Mouse (Mus musculus) forebrain, embryonic 12.5 days (tissue): ENCODE results near the gene Car6. TPM values are rescaled to one million over a fixed set of nuclear protein-coding genes. Genes with fewer than 3 reads are reported as not detected.

ENCODE experiments used
- ATAC-seq: fragments of 200-750 bp; cut with Nextera tagmentation; 2 replicates; pipeline ENCODE4 v1.8.0; 2017; ENCODE audit warnings: moderate TSS enrichment; ENCODE audit not compliant: low FRiP score
- H3K27ac ChIP-seq: fragments of 300-500 bp; sonication (generic); 2 replicates; pipeline ENCODE4 v1.5.1; 2016; ENCODE audit warnings: mild to moderate bottlenecking
- H3K27me3 ChIP-seq: fragments of 300-500 bp; sonication (generic); 2 replicates; pipeline ENCODE4 v1.6.1; 2016; ENCODE audit warnings: mild to moderate bottlenecking
- H3K36me3 ChIP-seq: fragments of 300-500 bp; sonication (generic); replicated peaks from 2 replicates; pipeline ENCODE4 v1.6.1; 2016; ENCODE audit warnings: mild to moderate bottlenecking
- H3K4me1 ChIP-seq: fragments of 300-500 bp; sonication (generic); 2 replicates; pipeline ENCODE4 v1.6.1; 2016
- H3K4me2 ChIP-seq: fragments of 300-500 bp; sonication (generic); 2 replicates; pipeline ENCODE4 v1.6.1; 2016; ENCODE audit warnings: mild to moderate bottlenecking, moderate library complexity
- H3K4me3 ChIP-seq: fragments of 300-500 bp; sonication (generic); replicated peaks from 2 replicates; pipeline ENCODE4 v1.5.1; 2016; ENCODE audit warnings: mild to moderate bottlenecking
- H3K9ac ChIP-seq: fragments of 300-500 bp; sonication (generic); 2 replicates; pipeline ENCODE4 v1.6.1; 2016; ENCODE audit warnings: mild to moderate bottlenecking
- H3K9me3 ChIP-seq: fragments of 300-500 bp; sonication (generic); 2 replicates; pipeline ENCODE4 v1.6.1; 2016
- WGBS: fragments of 180-500 bp; shearing (Covaris S2); methylation state at CpG from one replicate; pipeline ENCODE4 v1.1.7; 2016; 5-methylcytosine and 5-hydroxymethylcytosine counted together
- polyA plus RNA-seq: library from polyadenylated mRNA; unstranded; fragments of >200 nt; fragmentation: Nextera tagmentation; extraction: Ambion mirVana; gene quantifications from 2 replicates; pipeline ENCODE4 v1.2.1, GENCODE M21; 2016

Car6 gene
- polyA plus RNA-seq, 1 experiment from 2014 or later: not detected

- Histone ChIP-seq H3K36me3 (no peaks in the 10 kb centered on the region), H3K4me1 (no peaks in the 10 kb centered on the region), H3K27me3 (no peaks in the 10 kb centered on the region), H3K9me3 (no peaks in the 10 kb centered on the region), H3K4me2 (no peak overlapping the region), H3K9ac (no peak overlapping the region), H3K27ac (no peak overlapping the region), H3K4me3 (no peak overlapping the region)
- no peak for ATAC-seq
- 92% methylated on average over 14 of the region's 14 CpGs for WGBS
Observed at GRCm38 (mm10) chr4:150174027-150174426, 27.1 kb downstream of the Car6 start.

GRCm38 (mm10) chr4:150173281-150173680, 27.9 kb downstream of the Car6 start:
- Histone ChIP-seq H3K36me3 (no peaks in the 10 kb centered on the region), H3K4me2 (no peak overlapping the region), H3K27me3 (no peaks in the 10 kb centered on the region), H3K9me3 (no peaks in the 10 kb centered on the region), H3K9ac (no peak overlapping the region), H3K27ac (no peak overlapping the region), H3K4me1 (no peaks in the 10 kb centered on the region), H3K4me3 (no peak overlapping the region)
- 67% methylated on average over 10 of the region's 10 CpGs for WGBS
- no peak for ATAC-seq

DNA sequence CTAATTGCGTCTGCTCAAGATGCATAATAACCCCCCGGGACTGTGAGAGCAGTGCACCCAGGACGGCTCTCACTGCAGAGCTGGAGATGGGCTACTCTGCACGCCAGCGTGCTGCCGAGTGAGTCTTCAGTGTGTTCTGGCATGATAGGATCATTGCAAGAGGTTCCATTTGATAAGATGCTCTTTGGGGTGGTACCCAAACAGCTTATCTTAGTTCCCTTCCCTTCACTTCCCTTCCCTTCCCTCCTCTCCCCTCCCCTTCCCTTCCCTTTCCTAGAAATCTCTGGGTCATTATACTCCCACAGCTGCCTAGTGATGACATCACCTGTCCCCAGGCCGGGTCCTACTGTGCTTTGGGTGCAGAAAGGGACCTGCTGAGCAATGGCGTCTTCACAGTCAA, 29.0 kb downstream of the Car6 start:
- 76% methylated on average over 8 of the region's 8 CpGs for WGBS
- no peaks in the 10 kb centered on the region for H3K36me3 ChIP-seq
- no peak for ATAC-seq
- H3K9ac ChIP-seq: no peak overlapping the region
- H3K9me3 ChIP-seq: no peaks in the 10 kb centered on the region
- H3K4me3 ChIP-seq: no peak overlapping the region
- H3K4me2 ChIP-seq: no peak overlapping the region
- no peak overlapping the region for H3K27ac ChIP-seq
- H3K4me1 ChIP-seq: no peaks in the 10 kb centered on the region
- H3K27me3 ChIP-seq: no peaks in the 10 kb centered on the region

- Histone ChIP-seq H3K9ac (no peak overlapping the region), H3K4me2 (no peak overlapping the region), H3K27me3 (no peaks in the 10 kb centered on the region), H3K27ac (no peak overlapping the region), H3K9me3 (no peaks in the 10 kb centered on the region; the same call in 1 of the 2 replicates), H3K36me3 (no peaks in the 10 kb centered on the region), H3K4me3 (no peak overlapping the region), H3K4me1 (no peaks in the 10 kb centered on the region)
- no peak for ATAC-seq
- WGBS: 79% methylated on average over 10 of the region's 10 CpGs
Observed at GRCm38 (mm10) chr4:150168406-150168805, 32.7 kb downstream of the Car6 start.

DNA sequence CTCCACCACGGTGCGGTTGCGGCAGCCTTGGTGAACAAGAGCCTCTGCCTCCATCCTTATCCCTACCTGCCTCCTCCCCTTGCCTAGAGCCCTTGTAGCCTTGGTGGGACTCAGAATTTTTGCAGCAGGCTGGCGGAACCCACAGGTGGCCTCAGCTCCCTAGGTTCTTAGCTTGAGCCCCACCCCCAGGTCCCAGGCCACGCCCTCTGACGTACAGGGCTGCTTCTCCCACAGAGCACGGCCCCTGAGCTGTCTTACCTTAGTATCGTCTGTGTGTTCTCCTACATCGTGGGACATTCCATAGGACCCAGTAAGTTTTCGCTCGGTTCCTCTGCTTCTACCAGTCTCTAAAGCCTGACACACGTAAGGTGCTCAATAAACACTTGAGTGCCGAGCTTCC, 36.3 kb downstream of the Car6 start:
- no peak overlapping the region for H3K4me2 ChIP-seq
- H3K4me3 ChIP-seq: no peak overlapping the region
- 37% methylated on average over 13 of the region's 13 CpGs for WGBS

DNA sequence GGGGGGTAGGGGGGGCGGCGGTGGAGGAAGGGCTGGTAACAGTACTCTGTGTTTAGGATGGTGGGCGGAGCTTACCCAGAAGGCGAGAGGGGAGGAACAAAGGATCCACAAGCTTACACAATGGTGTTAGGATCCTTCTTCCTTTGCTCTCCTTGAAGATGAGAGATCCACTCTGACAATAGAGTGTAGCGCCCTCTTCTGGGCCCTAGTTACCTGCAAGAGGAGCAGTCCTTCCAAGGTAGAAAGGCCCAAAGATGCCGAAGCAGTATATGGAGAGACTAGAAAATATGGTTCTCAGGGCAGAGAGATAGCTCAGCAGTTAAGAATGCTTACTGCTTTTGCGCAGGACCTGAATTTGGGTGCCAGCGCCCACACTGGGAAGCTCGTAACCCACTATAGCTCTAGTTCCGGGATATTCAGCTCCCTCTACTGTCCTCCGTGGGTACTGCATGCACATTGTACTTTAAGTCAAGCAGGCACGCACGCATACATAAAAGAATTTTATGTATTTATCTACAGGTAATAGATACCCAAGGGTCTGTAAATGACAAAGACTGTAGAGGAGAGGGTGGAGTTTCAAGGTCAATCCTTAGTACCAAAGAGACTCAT, 38.5 kb downstream of the Car6 start:
- Histone ChIP-seq H3K4me1 (no peaks in the 10 kb centered on the region), H3K27ac (no peak overlapping the region), H3K9me3 (peaks cover 8% of the 10 kb centered on the region; the same call in 1 of the 2 replicates), H3K4me3 (no peak overlapping the region), H3K9ac (no peak overlapping the region), H3K4me2 (no peak overlapping the region), H3K27me3 (0 out of 2 replicates have a peak, but pooled peaks cover 3% of the 10 kb centered on the region), H3K36me3 (no peaks in the 10 kb centered on the region)
- ATAC-seq: no peak
- 72% methylated on average over 13 of the region's 13 CpGs for WGBS

More for the DNA sequence above, 36.3 kb downstream of the Car6 start:
- no peak for ATAC-seq
- Histone ChIP-seq H3K27me3 (no peaks in the 10 kb centered on the region), H3K27ac (no peak overlapping the region), H3K9ac (no peak overlapping the region), H3K36me3 (no peaks in the 10 kb centered on the region), H3K4me1 (no peaks in the 10 kb centered on the region), H3K9me3 (peaks cover 8% of the 10 kb centered on the region; the same call in 1 of the 2 replicates)

GRCm38 (mm10) chr4:150159458-150159857, 41.7 kb downstream of the Car6 start:
- H3K9me3 ChIP-seq: peaks cover 8% of the 10 kb centered on the region; the same call in 1 of the 2 replicates
- 87% methylated on average over 2 of the region's 2 CpGs for WGBS
- no peak for ATAC-seq

DNA sequence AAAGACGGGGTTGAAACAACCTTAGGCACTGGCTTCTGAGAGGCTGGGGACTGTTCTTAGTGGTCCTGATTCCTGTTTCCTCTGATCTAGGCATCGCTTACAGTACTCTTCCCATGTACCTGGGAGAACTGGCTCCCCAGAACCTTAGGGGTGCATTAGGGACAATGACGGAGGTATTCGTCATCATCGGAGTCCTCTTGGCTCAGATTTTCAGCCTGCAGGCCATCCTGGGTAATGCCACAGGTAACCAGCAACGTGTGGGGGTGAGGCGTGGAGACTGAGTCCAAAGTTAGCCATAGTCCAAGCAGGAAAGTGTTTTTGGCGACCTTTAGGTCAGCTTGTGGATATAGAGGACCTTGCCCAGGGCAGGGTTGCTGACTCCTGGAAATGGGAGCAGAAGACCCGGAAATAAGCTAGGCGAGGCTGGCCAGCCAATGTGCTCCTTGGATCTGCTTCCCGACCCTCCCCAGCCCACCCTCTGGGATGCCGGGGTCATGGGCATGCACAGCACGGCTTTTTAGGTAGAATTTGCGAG, 43.7 kb downstream of the Car6 start:
- 0 out of 2 replicates have a peak, but pooled peaks cover 7% of the 10 kb centered on the region for H3K27me3 ChIP-seq
- 78% methylated on average over 14 of the region's 14 CpGs for WGBS
- H3K36me3 ChIP-seq: no peaks in the 10 kb centered on the region
- no peak overlapping the region for H3K4me3 ChIP-seq
- no peak overlapping the region for H3K4me2 ChIP-seq
- no peak overlapping the region for H3K27ac ChIP-seq
- no peak overlapping the region for H3K9ac ChIP-seq
- no peaks in the 10 kb centered on the region for H3K9me3 ChIP-seq
- ATAC-seq: no peak
- H3K4me1 ChIP-seq: no peaks in the 10 kb centered on the region

More at GRCm38 (mm10) chr4:150159458-150159857, 41.7 kb downstream of the Car6 start:
- Histone ChIP-seq H3K27ac (no peak overlapping the region), H3K4me1 (no peaks in the 10 kb centered on the region), H3K36me3 (no peaks in the 10 kb centered on the region), H3K4me3 (no peak overlapping the region), H3K27me3 (0 out of 2 replicates have a peak, but pooled peaks cover 7% of the 10 kb centered on the region), H3K4me2 (no peak overlapping the region), H3K9ac (no peak overlapping the region)

- Histone ChIP-seq H3K4me2 (no peak overlapping the region), H3K27ac (no peak overlapping the region), H3K36me3 (no peaks in the 10 kb centered on the region), H3K9ac (no peak overlapping the region), H3K4me1 (no peaks in the 10 kb centered on the region), H3K27me3 (0 out of 2 replicates have a peak, but pooled peaks cover 7% of the 10 kb centered on the region), H3K4me3 (no peak overlapping the region), H3K9me3 (no peaks in the 10 kb centered on the region)
- WGBS: 88% methylated on average over 4 of the region's 4 CpGs
- ATAC-seq: no peak
Observed at GRCm38 (mm10) chr4:150155731-150156130, 45.4 kb downstream of the Car6 start.

- H3K27ac ChIP-seq: no peak overlapping the region
- H3K9me3 ChIP-seq: no peaks in the 10 kb centered on the region
- 0 out of 2 replicates have a peak, but pooled peaks cover 7% of the 10 kb centered on the region for H3K27me3 ChIP-seq
- H3K9ac ChIP-seq: no peak overlapping the region
- H3K4me3 ChIP-seq: no peak overlapping the region
- 86% methylated on average over 4 of the region's 4 CpGs for WGBS
- no peak for ATAC-seq
- no peaks in the 10 kb centered on the region for H3K4me1 ChIP-seq
- H3K36me3 ChIP-seq: no peaks in the 10 kb centered on the region
- no peak overlapping the region for H3K4me2 ChIP-seq
Observed at GRCm38 (mm10) chr4:150155301-150155700, 45.8 kb downstream of the Car6 start.

DNA sequence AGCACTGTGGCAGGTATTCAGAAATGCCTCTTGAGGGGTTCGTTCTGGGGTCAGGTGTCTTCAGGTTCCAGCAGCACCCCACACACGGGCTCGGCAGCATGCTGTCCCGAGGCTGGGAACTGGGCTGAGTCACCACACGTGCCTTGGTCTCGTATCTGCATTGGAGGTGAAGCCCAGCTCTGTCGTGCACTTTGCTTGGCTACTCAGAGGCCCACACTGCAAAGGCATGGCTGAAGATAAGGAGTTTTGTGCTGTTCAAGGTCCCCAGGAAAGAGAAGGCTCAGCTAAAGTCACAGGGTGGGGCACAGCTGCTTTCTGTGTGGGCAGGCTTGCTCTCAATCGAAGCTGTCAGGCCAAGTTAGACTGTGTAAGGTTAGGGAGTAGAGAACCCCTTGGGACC, 48.6 kb downstream of the Car6 start:
- H3K27ac ChIP-seq: no peak overlapping the region

DNA sequence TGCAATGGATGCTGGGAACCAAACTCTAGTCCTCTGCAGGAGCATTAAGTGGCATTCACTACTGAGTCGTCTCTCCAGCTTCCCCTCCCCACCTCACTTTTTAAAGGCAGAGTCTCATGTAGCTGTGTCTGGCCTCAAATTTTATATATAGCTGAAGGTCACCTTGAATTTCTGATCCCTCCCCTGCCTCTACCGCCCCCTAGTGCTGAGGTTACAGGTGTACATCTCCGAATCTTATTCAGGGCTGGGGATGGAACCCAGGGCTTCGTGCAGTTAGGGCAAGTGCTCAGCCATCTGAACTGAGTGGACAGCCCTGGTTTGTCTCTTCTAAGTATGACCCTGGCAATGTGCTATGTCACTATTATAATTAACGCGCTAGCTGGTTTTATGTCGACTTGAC, 50.1 kb downstream of the Car6 start:
- no peak for ATAC-seq
- Histone ChIP-seq H3K4me2 (no peak overlapping the region), H3K9ac (no peak overlapping the region), H3K4me1 (no peaks in the 10 kb centered on the region), H3K27ac (no peak overlapping the region), H3K36me3 (no peaks in the 10 kb centered on the region), H3K27me3 (no peaks in the 10 kb centered on the region), H3K4me3 (no peak overlapping the region), H3K9me3 (no peaks in the 10 kb centered on the region)
- 83% methylated on average over 7 of the region's 7 CpGs for WGBS

More for the DNA sequence above, 48.6 kb downstream of the Car6 start:
- H3K9ac ChIP-seq: no peak overlapping the region
- H3K36me3 ChIP-seq: no peaks in the 10 kb centered on the region
- WGBS: 88% methylated on average over 8 of the region's 8 CpGs
- no peak overlapping the region for H3K4me3 ChIP-seq
- no peaks in the 10 kb centered on the region for H3K4me1 ChIP-seq
- no peaks in the 10 kb centered on the region for H3K9me3 ChIP-seq
- H3K27me3 ChIP-seq: 0 out of 2 replicates have a peak, but pooled peaks cover 3% of the 10 kb centered on the region
- ATAC-seq: no peak
- no peak overlapping the region for H3K4me2 ChIP-seq

GRCm38 (mm10) chr4:150146286-150146685, 54.8 kb downstream of the Car6 start:
- Histone ChIP-seq H3K4me2 (no peak overlapping the region), H3K4me1 (no peaks in the 10 kb centered on the region)
- WGBS: 85% methylated on average over 4 of the region's 4 CpGs

More at GRCm38 (mm10) chr4:150146286-150146685, 54.8 kb downstream of the Car6 start:
- no peaks in the 10 kb centered on the region for H3K27me3 ChIP-seq
- H3K9me3 ChIP-seq: no peaks in the 10 kb centered on the region
- H3K9ac ChIP-seq: no peak overlapping the region
- no peaks in the 10 kb centered on the region for H3K36me3 ChIP-seq
- ATAC-seq: no peak
- H3K27ac ChIP-seq: no peak overlapping the region
- no peak overlapping the region for H3K4me3 ChIP-seq
